Mouse (Mus musculus) CH12.LX (cell line): ENCODE results near the gene Fam120a.

ENCODE experiments used
- CTCF ChIP-seq, 2 experiments: IDR thresholded peaks in 1 of 2; conservative IDR thresholded peaks in 1 of 2; 2 replicates each; pipeline ENCODE4 v1.5.1; 2011 to 2012; ENCODE audit warnings: low read depth in 2 of 2, low read length in 2 of 2, improper control_type of control experiment in 1 of 2, inconsistent platforms in 1 of 2, mild to moderate bottlenecking in 1 of 2, moderate library complexity in 1 of 2
- JUND ChIP-seq: conservative IDR thresholded peaks from 2 replicates; pipeline ENCODE4 v1.6.1; 2011; ENCODE audit warnings: low read depth, low read length, improper control_type of control experiment
- POLR2A ChIP-seq: IDR thresholded peaks from 2 replicates; pipeline ENCODE4 v1.6.1; 2011; ENCODE audit warnings: low read depth, mild to moderate bottlenecking, improper control_type of control experiment, low read length
- POLR2AphosphoS2 ChIP-seq: IDR thresholded peaks from 2 replicates; pipeline ENCODE4 v1.6.1; 2011; ENCODE audit warnings: low read depth, low read length, improper control_type of control experiment
- USF1 ChIP-seq: IDR thresholded peaks from 2 replicates; pipeline ENCODE4 v1.6.1; 2014; ENCODE audit warnings: low read depth, mild to moderate bottlenecking, inconsistent platforms, low read length, improper control_type of control experiment

- TF ChIP-seq CTCF (conservative IDR thresholded peaks at IDR 0.05 in 1 of 2, IDR thresholded peaks at IDR 0.05 in 1 of 2; ENCODE audit: low read depth in 2 of 2, low read length in 2 of 2) (no peak), POLR2AphosphoS2 (no peak), USF1 (no peak), POLR2A (no peak), JUND (no peak)
Observed at GRCm38 (mm10) chr13:49015366-49016306, 47.8 kb upstream of the Fam120a start.
